Mouse (Mus musculus) olfactory bulb, adult 2 months (tissue): Measurements from ENCODE around the gene Cbarp. TPM values are rescaled to one million over a fixed set of nuclear protein-coding genes. Genes with fewer than 3 reads are reported as not detected.

Experiments
- H3K27ac ChIP-seq: fragments of 200-500 bp; 2 replicates; pipeline ENCODE4 v1.5.1; 2012; ENCODE audit warnings: low read depth, low read length; ENCODE audit not compliant: insufficient read depth
- H3K4me1 ChIP-seq: fragments of 200-500 bp; 2 replicates; pipeline ENCODE4 v1.6.1; 2012; ENCODE audit warnings: low read length; ENCODE audit not compliant: control insufficient read depth, insufficient read depth
- H3K4me3 ChIP-seq: fragments of 200-500 bp; 2 replicates; pipeline ENCODE4 v1.5.1; 2012; ENCODE audit warnings: mild to moderate bottlenecking, low read depth, low read length, moderate library complexity; ENCODE audit not compliant: insufficient read depth
- CTCF ChIP-seq: fragments of 200-500 bp; IDR thresholded peaks from 2 replicates; pipeline ENCODE4 v1.5.1; 2012; ENCODE audit warnings: low read depth, mild to moderate bottlenecking, low read length, moderate library complexity; ENCODE audit not compliant: insufficient read depth
- POLR2A ChIP-seq: fragments of 200-500 bp; IDR thresholded peaks from 2 replicates; pipeline ENCODE4 v1.6.1; 2012; ENCODE audit warnings: mild to moderate bottlenecking, low read depth, low read length, moderate library complexity; ENCODE audit not compliant: insufficient read depth
- WGBS: fragments of 180-500 bp; shearing (Covaris S2); methylation state at CpG from one replicate; pipeline ENCODE4 v1.1.7; 2018; 5-methylcytosine and 5-hydroxymethylcytosine counted together
- polyA plus RNA-seq: library from polyadenylated mRNA; stranded (reverse); fragments of >200 nt; gene quantifications from 2 replicates; pipeline ENCODE4 v1.2.4, GENCODE M21; 2012; ENCODE audit warnings: low replicate concordance; ENCODE audit not compliant: missing spikeins, insufficient read depth, insufficient read length

The Cbarp gene
- polyA plus RNA-seq, 1 experiment: not detected

DNA sequence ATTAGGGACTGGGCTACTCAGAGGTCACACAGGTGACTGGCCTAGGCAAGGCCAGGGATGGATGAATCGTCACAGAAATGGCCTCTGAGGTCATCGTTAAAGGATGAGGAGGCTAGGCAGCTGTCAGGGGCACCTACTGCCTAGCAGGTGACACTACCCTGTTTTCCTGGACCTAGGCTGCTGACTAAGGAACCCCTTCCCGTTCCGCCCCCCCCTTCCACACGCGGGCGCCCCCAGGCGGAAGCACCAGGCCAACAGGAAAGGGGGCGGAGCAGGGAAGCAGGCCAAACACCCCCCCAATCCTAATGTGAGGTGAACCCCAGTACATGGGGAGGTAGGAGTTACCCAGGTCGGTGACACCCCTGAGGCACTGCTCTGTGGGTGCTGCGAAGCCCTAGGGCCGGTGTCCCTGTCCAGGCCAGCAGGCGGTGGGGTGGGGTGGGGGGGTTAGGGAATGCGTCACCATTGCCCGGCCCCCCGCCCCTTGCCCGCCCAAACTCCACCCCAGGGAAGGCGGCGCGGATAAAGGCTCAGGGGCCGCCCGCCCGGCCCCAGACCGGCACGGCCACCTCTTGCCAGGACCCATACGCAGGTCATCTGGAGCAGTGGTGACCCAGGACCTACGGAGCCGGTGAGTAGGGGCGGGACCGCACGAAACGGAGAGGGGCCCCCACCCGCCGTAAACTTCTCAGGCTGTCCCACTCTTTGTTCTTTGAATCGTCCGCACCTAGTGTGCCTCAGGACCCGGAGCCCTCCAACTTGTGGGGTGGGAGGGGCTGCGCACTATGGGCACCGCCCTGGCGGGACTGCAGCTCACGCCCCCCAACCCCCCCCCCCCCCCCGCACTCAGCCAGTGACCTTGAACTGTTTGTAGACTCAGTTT, 7.3 kb upstream of the Cbarp start, which contains the start of gene Midn:
Gene Midn (plus strand): TSS at position 554 of the 883 bp plus-strand sequence.
- peak within 1 kb of the TSS; percentile 96 for H3K27ac ChIP-seq
- WGBS: under 1% methylated on average over 42 of the region's 42 CpGs
- peak; percentile 58; the same call in 1 of the 2 replicates for TF ChIP-seq POLR2A
- TF ChIP-seq CTCF: no peak
- H3K4me1 ChIP-seq: peaks cover 61% of the 10 kb centered on the region
- H3K4me3 ChIP-seq: peak within 1 kb of the TSS; percentile 66

DNA sequence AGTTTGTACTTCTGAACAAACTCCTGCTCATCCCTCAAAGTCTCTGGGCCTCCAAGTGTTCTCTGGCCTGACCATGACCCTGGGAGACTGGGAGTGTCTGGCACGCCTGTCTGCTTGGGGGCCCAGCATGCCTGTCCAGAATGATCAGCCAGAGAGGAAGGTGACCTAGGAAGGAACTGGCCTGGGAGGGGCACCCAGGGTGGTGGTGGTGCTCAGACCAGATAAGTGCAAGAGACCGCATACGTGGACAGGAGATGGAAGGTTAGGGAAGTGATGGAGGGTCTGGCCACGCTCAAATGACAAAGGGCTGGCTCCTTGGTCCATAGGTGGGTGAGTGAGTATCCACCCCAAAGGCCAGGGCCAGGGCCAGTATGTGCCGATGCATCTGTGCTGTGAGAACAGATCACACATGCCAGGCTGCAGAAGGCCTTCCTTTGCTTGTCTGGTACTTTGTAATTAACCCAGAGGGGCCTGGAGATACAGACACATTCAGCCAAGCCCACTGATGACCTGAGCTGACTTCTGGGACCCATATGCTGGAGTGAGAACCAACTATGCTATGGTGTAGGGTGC, 6.6 kb upstream of the Cbarp start:
- Histone ChIP-seq H3K27ac (peak overlapping the region; percentile 90), H3K4me1 (peaks cover 54% of the 10 kb centered on the region), H3K4me3 (no peak overlapping the region)
- TF ChIP-seq POLR2A: no peak
- no peak for TF ChIP-seq CTCF
- WGBS: 59% methylated on average over 5 of the region's 5 CpGs

DNA sequence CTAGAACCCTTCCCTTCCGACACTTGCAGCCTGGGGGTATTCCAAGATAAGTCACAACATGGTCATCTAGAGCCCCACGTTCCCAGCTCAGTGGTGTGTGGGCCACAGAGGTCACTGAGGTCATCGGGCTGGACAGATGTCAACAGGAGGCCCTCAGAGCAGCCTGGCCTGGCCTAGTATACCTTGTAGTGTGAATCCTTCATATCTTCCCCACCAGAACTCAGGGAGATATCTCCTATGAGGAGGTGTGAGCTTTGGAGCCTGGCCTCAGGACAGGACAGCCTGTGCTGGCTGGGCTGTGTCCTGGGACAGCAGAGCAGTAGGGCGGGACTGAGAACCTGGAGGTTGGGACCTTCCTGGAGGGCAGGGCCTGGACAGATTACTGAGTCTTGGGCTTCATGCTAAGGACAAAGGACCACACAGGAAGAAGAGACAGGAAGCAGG, 6.0 kb upstream of the Cbarp start:
- TF ChIP-seq POLR2A (no peak), CTCF (no peak)
- Histone ChIP-seq H3K4me3 (no peak overlapping the region), H3K4me1 (peaks cover 48% of the 10 kb centered on the region), H3K27ac (no peak overlapping the region)
- 83% methylated on average over 4 of the region's 4 CpGs for WGBS

DNA sequence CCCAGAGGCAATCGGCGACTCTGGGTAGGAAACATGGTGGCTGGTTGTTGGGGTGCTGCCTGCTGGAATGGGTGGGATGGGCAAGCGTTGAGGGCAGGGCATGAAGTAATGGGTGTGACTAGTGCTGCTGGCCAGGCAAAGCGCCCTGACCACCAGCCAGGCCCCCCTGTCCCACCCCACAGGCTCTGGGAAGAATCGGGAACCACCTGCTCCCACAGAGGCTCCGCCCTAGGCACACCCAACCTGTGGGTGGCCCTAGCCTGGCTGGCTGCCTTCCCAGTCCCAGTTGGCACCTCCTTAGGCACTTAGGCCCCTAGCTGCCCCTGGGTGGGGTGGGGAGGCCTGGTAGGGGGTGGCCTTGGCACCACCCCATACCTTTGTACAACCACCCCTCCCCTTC, 5.3 kb upstream of the Cbarp start:
- Histone ChIP-seq H3K27ac (no peak overlapping the region), H3K4me3 (no peak overlapping the region), H3K4me1 (peaks cover 47% of the 10 kb centered on the region)
- TF ChIP-seq CTCF (no peak), POLR2A (no peak)
- 62% methylated on average over 6 of the region's 6 CpGs for WGBS

DNA sequence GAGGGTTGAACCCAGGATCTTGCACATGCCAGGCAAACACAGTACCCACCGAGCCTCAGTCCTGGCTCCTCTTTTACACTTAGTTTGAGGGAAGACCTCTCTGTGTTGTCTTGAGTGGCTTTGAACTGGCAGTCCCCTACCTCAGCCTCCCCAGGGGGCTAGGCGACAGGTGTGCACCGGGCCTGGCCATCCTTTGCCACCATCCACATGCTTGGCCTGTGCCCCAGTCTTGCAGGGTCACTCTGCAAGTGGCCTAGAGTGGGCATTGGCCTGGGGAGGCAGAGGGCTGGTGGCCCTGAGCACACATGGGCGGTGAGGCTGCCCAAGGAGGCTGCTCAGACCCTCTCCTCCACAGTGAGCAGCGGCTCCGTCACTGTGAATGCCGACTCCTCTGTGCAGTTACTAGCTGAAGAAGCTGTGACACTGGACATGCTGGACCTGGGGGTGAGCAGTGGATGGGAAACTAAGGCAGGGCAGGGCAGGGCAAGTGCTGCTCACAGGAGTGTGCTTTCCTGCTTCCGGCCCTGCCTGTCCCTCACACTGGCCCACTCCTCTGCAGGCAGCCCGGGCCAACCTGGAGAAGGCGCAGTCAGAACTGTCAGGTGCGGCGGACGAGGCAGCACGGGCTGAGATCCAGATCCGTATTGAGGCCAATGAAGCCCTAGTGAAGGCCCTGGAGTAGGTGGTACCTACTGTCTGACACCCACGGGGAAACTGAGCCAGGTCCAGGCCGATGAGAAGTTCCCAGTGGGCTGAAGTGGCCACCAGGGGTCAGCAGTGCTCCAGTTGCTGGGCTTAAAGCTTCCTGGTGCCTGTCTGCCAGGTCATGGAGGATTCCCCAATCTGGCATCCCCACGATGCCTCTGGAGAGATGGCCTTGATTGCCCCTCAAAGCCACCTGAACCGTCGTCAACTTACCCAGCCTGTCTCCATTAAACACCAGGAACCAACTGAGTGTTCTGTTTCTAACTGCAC, 4.5 kb upstream of the Cbarp start:
- H3K4me1 ChIP-seq: peaks cover 49% of the 10 kb centered on the region
- TF ChIP-seq CTCF (peak; percentile 79), POLR2A (no peak)
- H3K27ac ChIP-seq: no peak overlapping the region
- H3K4me3 ChIP-seq: no peak overlapping the region
- WGBS: 63% methylated on average over 20 of the region's 20 CpGs

DNA sequence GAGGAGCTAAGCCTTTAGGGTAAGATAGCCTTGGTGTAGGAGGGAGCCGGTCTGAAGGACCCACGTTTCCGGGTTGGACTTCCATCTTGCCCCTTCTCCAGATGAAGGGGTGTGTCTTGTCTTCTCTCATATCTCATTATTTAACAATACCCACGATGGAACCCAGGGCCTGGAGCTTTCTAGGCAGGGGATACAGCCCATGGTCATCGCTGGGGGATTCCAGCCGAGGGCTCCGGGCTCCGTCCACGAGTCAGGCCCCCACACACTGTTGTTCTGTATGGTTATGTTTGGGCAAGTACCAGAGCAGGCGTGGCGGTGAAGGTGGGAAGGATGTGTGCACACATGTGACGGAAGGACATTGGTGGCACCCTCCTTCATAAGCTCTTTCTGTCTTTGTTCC, 3.5 kb upstream of the Cbarp start:
- Histone ChIP-seq H3K4me3 (no peak overlapping the region), H3K27ac (no peak overlapping the region), H3K4me1 (peaks cover 52% of the 10 kb centered on the region)
- WGBS: 89% methylated on average over 12 of the region's 12 CpGs
- no peak for TF ChIP-seq POLR2A
- TF ChIP-seq CTCF: no peak

DNA sequence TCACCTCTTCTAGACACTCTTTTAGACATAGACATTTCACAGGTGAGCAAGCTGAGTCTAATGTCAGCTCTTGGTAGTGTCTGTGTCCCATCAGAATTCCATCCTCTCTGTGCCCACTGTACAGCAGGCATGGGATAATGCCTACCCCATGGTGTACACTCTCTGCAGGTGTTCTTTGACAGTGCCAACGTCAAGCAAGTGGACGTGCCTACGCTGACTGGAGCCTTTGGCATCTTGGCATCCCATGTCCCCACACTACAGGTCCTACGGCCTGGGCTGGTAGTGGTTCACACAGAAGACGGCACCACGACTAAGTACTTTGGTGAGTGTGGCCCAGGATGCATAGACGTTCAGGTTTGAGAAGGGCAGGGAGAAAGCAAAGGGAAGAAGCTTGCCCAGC, 3.0 kb upstream of the Cbarp start:
- Histone ChIP-seq H3K4me3 (no peak overlapping the region), H3K4me1 (peaks cover 55% of the 10 kb centered on the region), H3K27ac (no peak overlapping the region)
- TF ChIP-seq POLR2A: no peak
- TF ChIP-seq CTCF: no peak
- 78% methylated on average over 7 of the region's 7 CpGs for whole genome bisulfite sequencing

DNA sequence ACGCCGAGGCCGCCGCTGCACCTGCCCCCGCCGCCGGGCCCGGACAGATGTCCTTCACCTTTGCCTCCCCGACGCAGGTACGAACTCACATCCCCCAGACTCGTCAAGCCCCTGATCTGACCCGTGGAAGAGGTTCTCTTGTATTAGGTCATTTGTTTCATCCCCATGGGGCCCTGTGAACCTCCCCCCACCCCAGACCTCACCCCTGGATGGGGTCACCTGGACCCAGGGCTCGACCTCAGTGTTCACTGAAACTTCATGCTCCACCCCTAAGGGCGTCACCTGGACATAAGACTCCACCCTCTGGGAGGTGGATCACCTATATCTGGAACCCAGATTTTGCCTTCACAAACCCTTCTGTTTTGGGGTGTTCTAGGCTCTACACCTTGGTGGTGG, 1.9 kb upstream of the Cbarp start:
- 1% methylated on average over 15 of the region's 15 CpGs for WGBS
- Histone ChIP-seq H3K27ac (peak overlapping the region; percentile 85), H3K4me1 (peaks cover 54% of the 10 kb centered on the region), H3K4me3 (peak overlapping the region; percentile 73)
- TF ChIP-seq CTCF: no peak
- no peak for TF ChIP-seq POLR2A
